Mouse (Mus musculus) cortical plate, adult 2 months (tissue): ENCODE results near the gene Dnajb8.

Source experiments
- CTCF ChIP-seq: fragments of 200-500 bp; IDR thresholded peaks from 2 replicates; pipeline ENCODE4 v1.5.1; 2011; ENCODE audit warnings: mild to moderate bottlenecking, control low read depth, low read length; ENCODE audit not compliant: insufficient read depth; ENCODE audit errors: extremely low read depth
- POLR2A ChIP-seq: fragments of 200-500 bp; IDR thresholded peaks from 2 replicates; pipeline ENCODE4 v1.6.1; 2011; ENCODE audit warnings: mild to moderate bottlenecking, low read length, control low read depth; ENCODE audit not compliant: insufficient read depth; ENCODE audit errors: extremely low read depth

GRCm38 (mm10) chr6:88229221-88229620 is 7.2 kb downstream of the Dnajb8 start:
- TF ChIP-seq POLR2A, result no peak
- TF ChIP-seq CTCF, result no peak
